Mouse (Mus musculus) kidney, postnatal 25 days (tissue): ENCODE results near the gene Tti1.

Experiments
- DNase-seq, 2 experiments: peaks; one replicate each; pipeline ENCODE4 v3.0.0; 2021; ENCODE audit warnings: mixed read lengths in 2 of 2

Tti1 gene

DNA sequence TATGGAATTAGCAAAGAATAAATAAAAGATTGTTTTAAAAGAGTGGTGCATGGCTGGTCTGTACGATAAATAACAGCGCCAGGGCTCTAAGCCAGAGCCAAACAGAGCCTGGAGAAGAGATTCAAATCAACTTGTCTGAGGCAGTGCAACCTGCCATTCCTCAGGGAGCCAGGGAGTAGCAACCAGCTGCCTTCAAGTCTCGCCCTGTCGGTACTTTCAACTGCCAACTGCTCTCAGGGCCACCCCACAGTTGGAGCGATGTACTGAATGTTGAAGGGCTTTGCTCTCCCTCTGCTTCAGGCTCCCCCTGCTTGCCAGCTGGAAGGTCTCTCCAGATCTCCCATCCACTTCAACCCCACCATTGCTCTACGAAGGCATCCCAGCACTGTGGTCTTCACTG is 58.1 kb downstream of the Tti1 start:
- no peak for DNase-seq

GRCm38 (mm10) chr2:157967856-157968255 is 60.4 kb downstream of the Tti1 start:
- DNase-seq: no peak

GRCm38 (mm10) chr2:157957707-157958108 is 70.5 kb downstream of the Tti1 start:
- DNase-seq: peak in 1 of 2 experiments; percentile 3

DNA sequence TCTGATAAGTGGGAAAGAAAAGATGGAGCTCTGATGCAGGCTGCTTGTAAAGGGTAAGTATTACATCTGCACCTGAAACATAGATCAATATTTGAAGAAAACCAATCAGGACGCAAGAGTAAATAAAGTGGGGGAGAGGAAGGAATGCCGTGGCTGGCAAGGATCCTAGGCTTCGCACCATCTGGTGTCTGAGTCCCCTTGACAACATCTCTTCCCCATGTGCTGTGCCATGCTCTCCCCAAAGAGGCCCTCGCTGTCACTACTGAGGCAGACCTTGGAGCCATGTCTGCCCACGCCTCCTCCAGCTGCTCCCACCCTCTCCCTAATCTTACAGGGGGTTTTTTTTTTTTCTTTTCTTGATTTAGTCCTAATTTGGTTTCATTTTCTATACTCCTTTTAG is 74.3 kb downstream of the Tti1 start:
- DNase-seq: no peak

GRCm38 (mm10) chr2:157944156-157944893 is 83.9 kb downstream of the Tti1 start:
- DNase-seq: peak; percentile 43 to 78

- DNase-seq: peak; percentile 87 to 91
Measured at GRCm38 (mm10) chr2:157943514-157944155, 84.6 kb downstream of the Tti1 start.

- DNase-seq: no peak
Measured at GRCm38 (mm10) chr2:157940586-157941185, 87.5 kb downstream of the Tti1 start.

DNA sequence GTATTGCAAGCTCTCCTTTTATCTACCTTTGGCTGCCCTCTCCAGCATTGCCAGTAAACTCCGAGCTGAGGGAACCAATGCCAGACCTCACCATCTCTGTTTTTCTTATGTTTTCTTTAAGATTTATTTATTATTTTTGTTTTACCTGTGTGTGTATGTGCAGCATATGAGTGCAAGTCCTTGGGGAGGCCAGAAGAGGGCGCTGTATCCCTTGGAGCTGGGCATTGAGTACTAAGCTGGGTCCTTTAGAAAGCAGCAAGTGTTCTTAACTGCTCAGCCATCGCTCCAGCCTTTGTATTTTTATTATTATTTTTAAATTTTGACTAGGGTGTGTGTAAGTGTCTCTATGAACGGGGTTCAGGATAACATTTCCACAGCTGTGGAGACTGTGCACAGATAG is 91.6 kb downstream of the Tti1 start:
- DNase-seq: no peak

- no peak for DNase-seq
Measured at GRCm38 (mm10) chr2:157935444-157936171, 92.6 kb downstream of the Tti1 start.

- no peak for DNase-seq
Measured at GRCm38 (mm10) chr2:157932655-157933054, 95.6 kb downstream of the Tti1 start.
